Mouse (Mus musculus): ENCODE data around the gene Clec18a. TPM values are rescaled to one million over a fixed set of nuclear protein-coding genes. Genes with fewer than 3 reads are reported as not detected.
"Not testable (repeated sequence)": the region's sequence is repeated elsewhere in the genome, so short reads cannot be mapped to it uniquely, and the experiment has no call there.

Gene Clec18a
- polyA plus RNA-seq, 1 experiment from 2014 or later, result 0.52 TPM

DNA sequence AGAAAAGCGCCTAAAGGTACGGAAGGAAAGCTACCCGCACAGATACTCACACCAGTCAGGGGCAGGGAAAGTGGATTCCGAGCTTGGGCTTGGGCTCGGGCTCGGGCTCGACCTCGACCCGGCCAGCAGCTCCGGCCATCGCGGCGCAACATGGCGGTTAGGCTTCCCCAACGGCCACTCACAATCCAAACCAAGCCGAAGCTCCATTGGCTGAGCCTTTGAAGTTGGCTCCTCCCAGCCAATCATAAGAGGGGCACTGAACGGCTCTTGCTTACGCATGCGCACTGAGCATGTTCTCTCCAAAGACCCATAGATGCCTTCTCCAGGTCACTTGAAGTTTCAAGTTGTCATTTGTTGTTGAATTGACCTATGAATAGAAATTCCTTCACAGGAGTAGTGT lies 60.7 kb downstream of the Clec18a start, which contains the start of gene Ddx19b:
Gene Ddx19b (minus strand): TSS at position 180 of the 400 bp plus-strand sequence.
- DNase-seq (ENCODE audit: low spot score), result no peak
- no peaks in the 10 kb centered on the region for H3K27me3 ChIP-seq (ENCODE audit: control insufficient read depth, insufficient read depth, low read length)
- no peaks in the 10 kb centered on the region for H3K9me3 ChIP-seq (ENCODE audit: control insufficient read depth, low read length)
- H3K4me2 ChIP-seq (replicated peaks; ENCODE audit: low read depth, low read length), result no peak within 1 kb of the TSS
- ATAC-seq (ENCODE audit: low FRiP score), result no peak
- 92% methylated on average over 19 of the region's 19 CpGs for WGBS
- H3K4me3 ChIP-seq (ENCODE audit: low read depth, low read length), result no peak within 1 kb of the TSS
- peaks cover 9% of the 10 kb centered on the region for H3K4me1 ChIP-seq (replicated peaks; ENCODE audit: control insufficient read depth, insufficient read depth, low read length)
- H3K36me3 ChIP-seq (ENCODE audit: control insufficient read depth, insufficient read depth, low read length), result no peaks in the 10 kb centered on the region
- H3K27ac ChIP-seq (ENCODE audit: low read depth, low read length), result no peak within 1 kb of the TSS
- no peak within 1 kb of the TSS for H3K9ac ChIP-seq (ENCODE audit: low read depth, low read length)

DNA sequence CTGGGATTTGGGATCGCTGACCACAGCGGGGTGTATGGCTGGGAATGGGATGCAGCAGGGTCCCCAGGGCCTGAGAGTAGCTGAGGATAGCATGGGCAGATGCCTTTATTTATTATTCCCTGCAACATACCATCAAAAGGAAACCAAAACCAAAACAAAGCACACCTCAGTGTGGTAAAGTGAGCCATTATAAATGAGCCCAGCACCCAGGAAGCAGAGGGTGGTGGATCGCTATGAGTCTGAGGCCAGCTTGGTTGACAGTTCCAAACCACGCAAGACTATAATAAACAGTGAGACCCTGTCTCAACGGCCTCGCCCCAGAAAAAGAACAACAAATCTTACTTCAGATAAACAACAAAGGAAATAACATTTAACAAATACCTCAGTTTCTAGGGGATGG lies 62.2 kb downstream of the Clec18a start:
- Histone ChIP-seq H3K27ac (ENCODE audit: low read depth, low read length) (no peak overlapping the region), H3K36me3 (ENCODE audit: control insufficient read depth, insufficient read depth, low read length) (no peaks in the 10 kb centered on the region), H3K4me1 (replicated peaks; ENCODE audit: control insufficient read depth, insufficient read depth, low read length) (peaks cover 8% of the 10 kb centered on the region), H3K27me3 (ENCODE audit: control insufficient read depth, insufficient read depth, low read length) (no peaks in the 10 kb centered on the region), H3K9me3 (ENCODE audit: control insufficient read depth, low read length) (no peaks in the 10 kb centered on the region), H3K4me3 (ENCODE audit: low read depth, low read length) (no peak overlapping the region), H3K9ac (ENCODE audit: low read depth, low read length) (no peak overlapping the region), H3K4me2 (replicated peaks; ENCODE audit: low read depth, low read length) (no peak overlapping the region)
- ATAC-seq (ENCODE audit: low FRiP score) (no peak), DNase-seq (ENCODE audit: low spot score) (no peak)
- 80% methylated on average over 6 of the region's 6 CpGs for WGBS

DNA sequence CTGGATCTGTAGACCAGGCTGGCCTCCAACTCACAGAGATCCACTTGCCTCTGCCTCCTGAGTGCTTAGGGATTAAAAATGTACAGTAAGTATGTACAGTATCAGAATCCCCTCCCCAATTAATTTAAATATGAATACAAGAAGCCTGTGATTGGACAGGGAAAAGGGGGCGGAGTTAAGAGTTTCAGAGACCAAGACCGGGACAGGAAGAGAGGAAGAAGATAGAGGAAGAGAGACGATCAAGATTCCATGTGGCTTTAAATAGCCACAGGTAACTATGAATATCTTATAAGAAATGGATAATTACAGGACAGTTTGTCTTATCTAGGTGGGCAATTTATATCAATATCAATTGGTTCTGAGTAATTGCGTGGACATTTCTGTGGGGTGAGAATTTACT lies 62.6 kb downstream of the Clec18a start:
- no peaks in the 10 kb centered on the region for H3K27me3 ChIP-seq (ENCODE audit: control insufficient read depth, insufficient read depth, low read length)
- DNase-seq (ENCODE audit: low spot score) (no peak), ATAC-seq (ENCODE audit: low FRiP score) (no peak)
- H3K4me2 ChIP-seq (replicated peaks; ENCODE audit: low read depth, low read length), result no peak overlapping the region
- H3K9ac ChIP-seq (ENCODE audit: low read depth, low read length), result no peak overlapping the region
- H3K9me3 ChIP-seq (ENCODE audit: control insufficient read depth, low read length), result no peaks in the 10 kb centered on the region
- 55% methylated on average over 4 of the region's 4 CpGs for WGBS
- no peak overlapping the region for H3K27ac ChIP-seq (ENCODE audit: low read depth, low read length)
- H3K36me3 ChIP-seq (ENCODE audit: control insufficient read depth, insufficient read depth, low read length), result no peaks in the 10 kb centered on the region
- H3K4me1 ChIP-seq (replicated peaks; ENCODE audit: control insufficient read depth, insufficient read depth, low read length), result peaks cover 3% of the 10 kb centered on the region; the same call in 1 of the 2 replicates
- H3K4me3 ChIP-seq (ENCODE audit: low read depth, low read length), result no peak overlapping the region

DNA sequence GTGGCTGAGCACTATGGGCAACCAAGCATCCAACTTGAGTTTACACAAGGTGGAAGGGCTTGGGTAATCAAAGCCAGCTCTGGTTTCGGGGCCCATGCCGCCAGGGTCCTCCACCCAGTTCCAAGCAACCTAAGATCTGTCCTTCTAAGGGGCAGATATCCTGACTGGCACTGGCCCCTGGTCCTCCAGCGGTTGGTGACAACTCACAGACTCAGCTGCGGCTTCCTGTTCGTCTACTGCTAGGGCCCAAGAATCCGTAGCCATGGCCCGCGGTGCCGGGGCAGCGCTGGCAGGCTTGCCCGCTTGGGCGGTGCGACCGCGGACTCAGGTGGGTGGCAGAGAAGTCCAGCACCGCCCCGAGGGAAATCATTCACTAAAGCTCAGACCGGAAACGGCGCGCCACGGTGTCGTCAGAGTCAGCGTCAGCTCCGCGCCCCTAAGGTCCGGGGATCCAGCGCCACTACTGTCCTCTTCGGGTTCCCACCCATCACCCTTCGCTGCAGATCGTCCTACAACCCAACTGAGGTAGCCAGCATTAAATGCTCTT lies 64.8 kb downstream of the Clec18a start:
- H3K4me3 ChIP-seq (ENCODE audit: low read depth, low read length), result peak overlapping the region; percentile 53
- peak; percentile 86 for DNase-seq (ENCODE audit: low spot score)
- H3K4me2 ChIP-seq (replicated peaks; ENCODE audit: low read depth, low read length), result peak overlapping the region; percentile 75
- H3K36me3 ChIP-seq (ENCODE audit: control insufficient read depth, insufficient read depth, low read length), result no peaks in the 10 kb centered on the region
- H3K9me3 ChIP-seq (ENCODE audit: control insufficient read depth, low read length), result no peaks in the 10 kb centered on the region
- no peaks in the 10 kb centered on the region for H3K4me1 ChIP-seq (replicated peaks; ENCODE audit: control insufficient read depth, insufficient read depth, low read length)
- H3K27me3 ChIP-seq (ENCODE audit: control insufficient read depth, insufficient read depth, low read length), result no peaks in the 10 kb centered on the region
- H3K27ac ChIP-seq (ENCODE audit: low read depth, low read length), result no peak overlapping the region
- WGBS, result under 1% methylated on average over 31 of the region's 31 CpGs
- ATAC-seq (ENCODE audit: low FRiP score), result peak; percentile 79
- H3K9ac ChIP-seq (ENCODE audit: low read depth, low read length), result peak overlapping the region; percentile 57

DNA sequence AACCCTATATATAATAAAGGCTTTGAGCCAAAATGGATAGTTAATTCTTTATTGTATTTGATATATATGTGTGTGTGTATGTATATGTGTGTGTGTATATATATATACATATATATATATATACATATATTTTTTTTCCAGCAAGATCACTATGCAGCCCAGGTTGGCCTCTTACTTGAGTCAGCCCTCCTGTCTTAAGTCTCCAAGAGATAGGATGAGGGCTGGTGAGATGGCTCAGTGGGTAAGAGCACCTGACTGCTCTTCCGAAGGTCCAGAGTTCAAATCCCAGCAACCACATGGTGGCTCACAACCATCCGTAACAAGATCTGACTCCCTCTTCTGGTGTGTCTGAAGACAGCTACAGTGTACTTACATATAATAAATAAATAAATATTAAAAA lies 65.6 kb downstream of the Clec18a start:
- H3K4me3 ChIP-seq (ENCODE audit: low read depth, low read length); H3K9me3 ChIP-seq (ENCODE audit: control insufficient read depth, low read length); H3K4me2 ChIP-seq (replicated peaks; ENCODE audit: low read depth, low read length); ATAC-seq (ENCODE audit: low FRiP score); H3K27me3 ChIP-seq (ENCODE audit: control insufficient read depth, insufficient read depth, low read length); H3K27ac ChIP-seq (ENCODE audit: low read depth, low read length); DNase-seq (ENCODE audit: low spot score); H3K9ac ChIP-seq (ENCODE audit: low read depth, low read length); H3K36me3 ChIP-seq (ENCODE audit: control insufficient read depth, insufficient read depth, low read length); H3K4me1 ChIP-seq (replicated peaks; ENCODE audit: control insufficient read depth, insufficient read depth, low read length): not testable (repeated sequence)
- 89% methylated on average over 1 of the region's 2 CpGs for WGBS

DNA sequence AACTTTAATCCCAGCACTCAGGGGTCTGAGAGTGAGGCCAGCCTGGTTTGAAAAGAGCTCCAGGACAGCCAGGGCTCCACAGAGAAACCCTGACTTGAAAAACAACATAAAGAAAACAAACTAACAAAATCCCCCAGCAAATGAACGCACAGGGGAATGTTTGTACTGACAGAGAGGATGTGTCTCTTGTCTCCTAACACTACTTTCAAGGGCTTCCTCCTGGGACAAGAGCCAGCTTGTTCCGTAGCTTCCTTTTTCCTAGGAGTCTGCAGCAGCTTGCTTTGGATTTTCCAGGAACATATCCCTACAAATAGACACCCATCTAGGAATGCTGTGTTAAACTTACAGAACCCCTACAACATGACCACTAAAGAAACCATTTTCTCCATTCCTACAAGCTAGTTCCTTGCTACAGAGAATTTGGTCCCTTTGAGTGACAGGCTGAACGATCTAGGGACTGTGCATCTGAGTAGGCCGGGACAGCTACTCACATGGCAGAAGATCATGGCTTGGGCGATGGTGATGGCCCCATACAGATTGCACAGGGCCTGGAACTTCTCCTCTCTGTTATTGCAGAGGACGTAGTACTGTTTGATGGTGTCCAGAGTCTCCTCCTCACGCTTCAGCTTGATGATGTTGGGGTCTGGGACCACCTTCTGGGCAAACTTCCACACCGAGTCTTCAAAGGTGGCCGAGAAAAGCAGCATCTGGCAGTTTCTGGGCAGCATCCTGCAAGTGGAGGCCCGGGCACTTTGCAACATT lies 81.8 kb downstream of the Clec18a start:
- H3K4me3 ChIP-seq (ENCODE audit: low read depth, low read length); H3K27me3 ChIP-seq (ENCODE audit: control insufficient read depth, insufficient read depth, low read length); H3K4me2 ChIP-seq (replicated peaks; ENCODE audit: low read depth, low read length); H3K9ac ChIP-seq (ENCODE audit: low read depth, low read length); DNase-seq (ENCODE audit: low spot score); H3K4me1 ChIP-seq (replicated peaks; ENCODE audit: control insufficient read depth, insufficient read depth, low read length); ATAC-seq (ENCODE audit: low FRiP score); H3K9me3 ChIP-seq (ENCODE audit: control insufficient read depth, low read length); H3K36me3 ChIP-seq (ENCODE audit: control insufficient read depth, insufficient read depth, low read length); H3K27ac ChIP-seq (ENCODE audit: low read depth, low read length): not testable (repeated sequence)
- WGBS, result 87% methylated on average over 8 of the region's 10 CpGs

Other genes with a start within 250 kb of the Clec18a start
- gene Cog4, start 245.8 kb downstream of the Clec18a start, polyA plus RNA-seq (2014; fragmentation: Nextera tagmentation; extraction: Ambion mirVana), result 66.9 and 67.6 TPM in 2 replicates
- gene Sf3b3, start 245.6 kb downstream of the Clec18a start, polyA plus RNA-seq (2014; fragmentation: Nextera tagmentation; extraction: Ambion mirVana), result 161 and 190 TPM in 2 replicates
- gene Fuk, start 189.9 kb downstream of the Clec18a start, polyA plus RNA-seq (2014; fragmentation: Nextera tagmentation; extraction: Ambion mirVana), result 4.5 and 5.0 TPM in 2 replicates
- 10.6 and 11.8 TPM in 2 replicates for gene St3gal2, start 172.5 kb downstream of the Clec18a start, polyA plus RNA-seq (2014; fragmentation: Nextera tagmentation; extraction: Ambion mirVana)
- 29.8 and 32.8 TPM in 2 replicates for gene Ddx19a, start 94.6 kb downstream of the Clec18a start, polyA plus RNA-seq (2014; fragmentation: Nextera tagmentation; extraction: Ambion mirVana)
- gene Ddx19b, start 60.7 kb downstream of the Clec18a start, polyA plus RNA-seq (2014; fragmentation: Nextera tagmentation; extraction: Ambion mirVana), result 6.0 and 7.2 TPM in 2 replicates
- gene Aars, start 59.3 kb downstream of the Clec18a start, polyA plus RNA-seq (2014; fragmentation: Nextera tagmentation; extraction: Ambion mirVana), result 64.5 and 74.6 TPM in 2 replicates
- gene Exosc6, start 36.1 kb downstream of the Clec18a start, polyA plus RNA-seq (2014; fragmentation: Nextera tagmentation; extraction: Ambion mirVana), result 15.0 and 21.6 TPM in 2 replicates
- 5.2 and 6.4 TPM in 2 replicates for gene Pdpr, start 2.2 kb upstream of the Clec18a start, polyA plus RNA-seq (2014; fragmentation: Nextera tagmentation; extraction: Ambion mirVana)
- gene Glg1, start 166.8 kb upstream of the Clec18a start, polyA plus RNA-seq (2014; fragmentation: Nextera tagmentation; extraction: Ambion mirVana), result 75.3 and 81.5 TPM in 2 replicates
- gene Rfwd3, start 207.8 kb upstream of the Clec18a start, polyA plus RNA-seq (2014; fragmentation: Nextera tagmentation; extraction: Ambion mirVana), result 64.5 and 84.4 TPM in 2 replicates
- 0.14 and 1.3 TPM in 2 replicates for gene Mlkl, start 245.8 kb upstream of the Clec18a start, polyA plus RNA-seq (2014; fragmentation: Nextera tagmentation; extraction: Ambion mirVana)